ENCODE assay signal across 11 mouse cellular contexts in genomic region chr15:25468478-25468877, GRCm38 (mm10).
"Had no signal": no experiment of that assay in that cellular context is flagged by ENCODE, and none has a peak within 500 bp of the region (broad histone marks: within the 10 kb centered on the region; RNA-seq: fewer than 3 reads in every experiment).

No protein-coding gene starts in this region.

- H3K4me2 ChIP-seq: intestine, embryonic 15.5 days; limb, embryonic 15.5 days; midbrain, embryonic 15.5 days; neural tube, embryonic 13.5 days had no signal

- H3K27ac ChIP-seq: intestine, embryonic 15.5 days; kidney, embryonic 15.5 days; left cerebral cortex, adult 2 months; limb, embryonic 15.5 days; liver, embryonic 14.5 days; midbrain, embryonic 15.5 days; neural tube, embryonic 13.5 days had no signal

- H3K9ac ChIP-seq: intestine, embryonic 15.5 days; kidney, embryonic 15.5 days; limb, embryonic 15.5 days; liver, embryonic 14.5 days; midbrain, embryonic 15.5 days; neural tube, embryonic 13.5 days had no signal

- H3K27me3 ChIP-seq: intestine, embryonic 15.5 days; kidney, embryonic 15.5 days; limb, embryonic 15.5 days; midbrain, embryonic 15.5 days; neural tube, embryonic 13.5 days had no signal

- H3K4me3 ChIP-seq: intestine, embryonic 15.5 days; kidney, embryonic 15.5 days; left cerebral cortex, adult 2 months; limb, embryonic 15.5 days; midbrain, embryonic 15.5 days; neural tube, embryonic 13.5 days had no signal

- DNase-seq: kidney, adult 2 months; kidney, postnatal 14 days; lung, adult 18-20 months; retina, postnatal 1 day had no signal

- ATAC-seq: intestine, embryonic 15.5 days; midbrain, embryonic 15.5 days had no signal

- H3K4me1 ChIP-seq: intestine, embryonic 15.5 days; midbrain, embryonic 15.5 days; neural tube, embryonic 13.5 days had no signal

- H3K36me3 ChIP-seq: intestine, embryonic 15.5 days; kidney, embryonic 15.5 days; limb, embryonic 15.5 days; midbrain, embryonic 15.5 days; neural tube, embryonic 13.5 days had no signal

- H3K9me3 ChIP-seq: intestine, embryonic 15.5 days; kidney, embryonic 15.5 days; limb, embryonic 15.5 days; neural tube, embryonic 13.5 days had no signal
